Mouse (Mus musculus): ENCODE measurements around the gene Ttc5.
"Not testable (repeated sequence)": the region's sequence is repeated elsewhere in the genome, so short reads cannot be mapped to it uniquely, and the experiment has no call there.

The Ttc5 gene

GRCm38 (mm10) chr14:50765736-50766135 is 19.6 kb downstream of the Ttc5 start:
- DNase-seq (ENCODE audit: low read depth) = no peak

GRCm38 (mm10) chr14:50758416-50759085 is 26.8 kb downstream of the Ttc5 start:
- no peak for DNase-seq (ENCODE audit: low read depth)

- DNase-seq (ENCODE audit: low read depth) = no peak
These were observed 40.3 kb downstream of the Ttc5 start, which contains the start of gene Olfr749 for GRCm38 (mm10) chr14:50744994-50745393. Gene Olfr749, minus strand, starts transcription at chr14:50745094.

- no peak for DNase-seq (ENCODE audit: low read depth)
These were observed 43.7 kb downstream of the Ttc5 start for GRCm38 (mm10) chr14:50741584-50741983.

- no peak for DNase-seq (ENCODE audit: low read depth)
These were observed 45.0 kb downstream of the Ttc5 start for GRCm38 (mm10) chr14:50740334-50740733.

GRCm38 (mm10) chr14:50722371-50722770 is 62.9 kb downstream of the Ttc5 start:
- DNase-seq (ENCODE audit: low read depth) = not testable (repeated sequence)

GRCm38 (mm10) chr14:50719875-50720274 is 65.4 kb downstream of the Ttc5 start:
- DNase-seq (ENCODE audit: low read depth) = not testable (repeated sequence)

Measured in 416B (cell line).